22 mouse cellular contexts compared by ENCODE assay signal in the genomic region with DNA sequence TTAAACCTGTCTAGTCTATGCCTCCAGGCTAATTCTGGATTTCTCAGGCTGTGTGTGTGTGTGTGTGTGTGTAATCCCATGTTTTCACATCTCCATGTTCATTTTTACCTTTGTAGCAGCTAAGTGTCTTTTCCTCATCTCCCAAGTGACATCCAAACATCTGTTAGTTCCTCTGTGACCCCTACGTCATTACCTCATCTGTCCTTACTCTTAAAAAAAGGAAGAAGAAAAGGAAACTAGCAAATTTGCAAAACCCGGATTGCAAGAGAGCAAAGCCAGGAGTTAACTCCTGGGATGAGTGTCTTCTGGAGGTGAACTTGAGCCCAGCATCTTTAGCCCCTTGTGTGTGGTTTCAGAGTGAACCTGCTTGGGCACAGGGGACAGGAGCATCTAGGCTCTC. TPM values are rescaled to one million over a fixed set of nuclear protein-coding genes. Genes with fewer than 3 reads are reported as not detected.
DNase-seq lines count a peak whose midpoint lies in the region; ATAC-seq and TF ChIP-seq lines count a peak whose summit lies in the region.
"Had no signal": no experiment of that assay in that cellular context is flagged by ENCODE, and none has a peak within 500 bp of the region (broad histone marks: within the 10 kb centered on the region; RNA-seq: fewer than 3 reads in every experiment).

No protein-coding gene starts in this region.

- TF ChIP-seq POLR2A in ES-Bruce4 (IDR thresholded peaks at IDR 0.05; ENCODE audit: insufficient read depth, low read length) = no peak
- no peak for TF ChIP-seq POLR2A in bone marrow macrophage, adult 2 months (IDR thresholded peaks at IDR 0.05; ENCODE audit: borderline replicate concordance, low read depth, low read length)

- H3K27ac ChIP-seq in hindbrain, embryonic 15.5 days (replicated peaks) = 0 out of 2 replicates have a peak overlapping the region, but pooled peaks have one; percentile 12
- H3K27ac ChIP-seq in hindbrain, embryonic 10.5 days = no peak overlapping the region
- H3K27ac ChIP-seq in ES-Bruce4 (ENCODE audit: insufficient read depth, low read length) (peak overlapping the region; percentile 4; the same call in 1 of the 2 replicates), macrophage (0 out of 2 replicates have a peak overlapping the region, but pooled peaks have one; percentile 24)
- H3K27ac ChIP-seq in bone marrow macrophage, adult 2 months (ENCODE audit: insufficient read depth, low read depth, low read length) = 0 out of 2 replicates have a peak overlapping the region, but pooled peaks have one; percentile 3
- H3K27ac ChIP-seq in heart, embryonic 12.5 days (ENCODE audit: poor library complexity, severe bottlenecking) = no peak overlapping the region
- H3K27ac ChIP-seq: embryonic facial prominence, embryonic 15.5 days; forebrain, embryonic 10.5 days; heart, embryonic 13.5 days had no signal

- TF ChIP-seq EP300 in ES-Bruce4 (IDR thresholded peaks at IDR 0.05; ENCODE audit: insufficient read depth, low read depth, low read length) = no peak

- H3K79me2 ChIP-seq in macrophage (ENCODE audit: inconsistent target) = no peaks in the 10 kb centered on the region

- no peaks in the 10 kb centered on the region for H3K27me3 ChIP-seq in hindbrain, embryonic 15.5 days
- no peaks in the 10 kb centered on the region for H3K27me3 ChIP-seq in hindbrain, embryonic 10.5 days (ENCODE audit: insufficient read depth, poor library complexity, severe bottlenecking)
- H3K27me3 ChIP-seq in ES-Bruce4 (ENCODE audit: control insufficient read depth, insufficient read depth, low read length, poor library complexity, severe bottlenecking) = no peaks in the 10 kb centered on the region
- H3K27me3 ChIP-seq in heart, embryonic 12.5 days (replicated peaks) = no peaks in the 10 kb centered on the region
- H3K27me3 ChIP-seq: embryonic facial prominence, embryonic 15.5 days; heart, embryonic 13.5 days had no signal

- no peaks in the 10 kb centered on the region for H3K9me3 ChIP-seq in hindbrain, embryonic 15.5 days
- H3K9me3 ChIP-seq in hindbrain, embryonic 10.5 days = no peaks in the 10 kb centered on the region
- H3K9me3 ChIP-seq in ES-Bruce4 (replicated peaks; ENCODE audit: control insufficient read depth, insufficient read depth, low read length, poor library complexity, severe bottlenecking) = no peaks in the 10 kb centered on the region
- no peaks in the 10 kb centered on the region for H3K9me3 ChIP-seq in heart, embryonic 12.5 days (replicated peaks)
- H3K9me3 ChIP-seq: embryonic facial prominence, embryonic 15.5 days; forebrain, embryonic 10.5 days; G1E; heart, embryonic 13.5 days had no signal

- H3K36me3 ChIP-seq in hindbrain, embryonic 15.5 days = peaks cover 30% of the 10 kb centered on the region
- H3K36me3 ChIP-seq in hindbrain, embryonic 10.5 days = peaks cover 37% of the 10 kb centered on the region
- H3K36me3 ChIP-seq in ES-Bruce4 (ENCODE audit: control insufficient read depth, insufficient read depth, low read length, poor library complexity, severe bottlenecking) (peaks cover 52% of the 10 kb centered on the region), macrophage (ENCODE audit: inconsistent target) (no peaks in the 10 kb centered on the region)
- no peaks in the 10 kb centered on the region for H3K36me3 ChIP-seq in heart, embryonic 12.5 days
- H3K36me3 ChIP-seq: G1E; heart, embryonic 13.5 days had no signal

- peaks cover 18% of the 10 kb centered on the region for H3K4me1 ChIP-seq in hindbrain, embryonic 15.5 days (replicated peaks)
- peaks cover 35% of the 10 kb centered on the region for H3K4me1 ChIP-seq in hindbrain, embryonic 10.5 days (replicated peaks)
- peaks cover 5% of the 10 kb centered on the region for H3K4me1 ChIP-seq in ES-Bruce4 (ENCODE audit: control insufficient read depth, insufficient read depth, low read length)
- peaks cover 26% of the 10 kb centered on the region for H3K4me1 ChIP-seq in bone marrow macrophage, adult 2 months (ENCODE audit: control insufficient read depth, insufficient read depth, low read length)
- peaks cover 12% of the 10 kb centered on the region for H3K4me1 ChIP-seq in heart, embryonic 12.5 days (replicated peaks)

- H3K4me3 ChIP-seq in hindbrain, embryonic 15.5 days = no peak overlapping the region
- H3K4me3 ChIP-seq in hindbrain, embryonic 10.5 days = no peak overlapping the region
- H3K4me3 ChIP-seq in ES-Bruce4 (ENCODE audit: low read depth, low read length) = no peak overlapping the region
- H3K4me3 ChIP-seq in bone marrow macrophage, adult 2 months (ENCODE audit: insufficient read depth, low read length) = no peak overlapping the region
- no peak overlapping the region for H3K4me3 ChIP-seq in macrophage (ENCODE audit: inconsistent target)
- no peak overlapping the region for H3K4me3 ChIP-seq in heart, embryonic 12.5 days
- H3K4me3 ChIP-seq: embryonic facial prominence, embryonic 15.5 days; erythroblast, embryonic 14.5 days; forebrain, embryonic 10.5 days; heart, embryonic 13.5 days had no signal

- no peak for ATAC-seq in hindbrain, embryonic 15.5 days (ENCODE audit: low FRiP score, low read depth)
- no peak for ATAC-seq in heart, embryonic 12.5 days (ENCODE audit: insufficient number of reproducible peaks, low FRiP score)
- ATAC-seq: forebrain, embryonic 14.5 days; inflammation-experienced regulatory T-cells, adult 6 months; intestine, postnatal 0 days had no signal

- DNase-seq in hindbrain, embryonic 10.5 days (ENCODE audit: low spot score) = no peak
- no peak for DNase-seq in adrenal gland, postnatal 36 days
- DNase-seq in cerebellum, postnatal 25 days = no peak
- DNase-seq: adrenal gland, adult 8-10 months; cerebellum, adult 18-20 months; cerebellum, adult 9-11 months; embryo, embryonic 11 days; gastrocnemius, postnatal 10 days; heart, postnatal 36 days had no signal

- WGBS in hindbrain, embryonic 15.5 days = 82% methylated on average over 2 of the region's 2 CpGs
- 82% methylated on average over 2 of the region's 2 CpGs for WGBS in hindbrain, embryonic 10.5 days
- WGBS in macrophage (ENCODE audit: missing documents) = 11% methylated on average over 2 of the region's 2 CpGs
- 73% methylated on average over 2 of the region's 2 CpGs for WGBS in heart, embryonic 12.5 days

- no peak overlapping the region for H3K4me2 ChIP-seq in hindbrain, embryonic 15.5 days
- H3K4me2 ChIP-seq in heart, embryonic 12.5 days = no peak overlapping the region
- H3K4me2 ChIP-seq: embryonic facial prominence, embryonic 15.5 days; heart, embryonic 13.5 days had no signal

- no peak for TF ChIP-seq CTCF in ES-Bruce4 (IDR thresholded peaks at IDR 0.05; ENCODE audit: low read depth, low read length)
- no peak for TF ChIP-seq CTCF in bone marrow macrophage, adult 2 months (IDR thresholded peaks at IDR 0.05; ENCODE audit: low read depth, low read length)

- no peak overlapping the region for H3K9ac ChIP-seq in hindbrain, embryonic 15.5 days
- H3K9ac ChIP-seq in ES-Bruce4 (ENCODE audit: low read depth, poor library complexity, severe bottlenecking) = no peak overlapping the region
- H3K9ac ChIP-seq in heart, embryonic 12.5 days = no peak overlapping the region
- H3K9ac ChIP-seq: embryonic facial prominence, embryonic 15.5 days; heart, embryonic 13.5 days had no signal

RNA-seq across cellular contexts. Expression of gene Gpt2, which starts 10.0 kb away (rescaled TPM):
- 57.2 and 60.1 TPM in 2 replicates for polyA plus RNA-seq in hindbrain, embryonic 15.5 days (2015; fragmentation: Nextera tagmentation; extraction: Ambion mirVana)
- polyA plus RNA-seq in hindbrain, embryonic 10.5 days (2016; fragmentation: Nextera tagmentation; extraction: Ambion mirVana) = 32.2 and 35.3 TPM in 2 replicates
- polyA plus RNA-seq in ES-Bruce4 (2011; ENCODE audit: insufficient read depth, insufficient read length, low read depth, missing spikeins) = 29.1 and 31.1 TPM in 2 replicates
- 6.1 and 7.4 TPM in 2 replicates for polyA plus RNA-seq in bone marrow macrophage, adult 2 months (2012; ENCODE audit: insufficient read depth, insufficient read length, missing spikeins)
- total RNA-seq in macrophage (2018; cell fraction: chromatin; rRNA removed) = 10 to 100 TPM in 5 of 26 experiments, 1 to 10 TPM in 21; 3.0 to 16.1 (median 7.1) TPM
- 1 to 10 TPM; 4.1 to 8.8 (median 5.9) TPM for total RNA-seq in macrophage (2018; cell fraction: cytosol; rRNA removed)
- 10 to 100 TPM in 2 of 26 experiments, 1 to 10 TPM in 24; 3.7 to 13.5 (median 6.0) TPM for total RNA-seq in macrophage (2018; cell fraction: nucleus; rRNA removed)
- polyA plus RNA-seq in macrophage (2018) = 4.7 to 7.9 TPM (median 5.4 TPM) in 3 replicates
- 100 to 1,000 TPM in 1 of 2 experiments, 10 to 100 TPM in 1; 65.0 to 339 TPM for total RNA-seq in adrenal gland, postnatal 36 days (2021)
- polyA plus RNA-seq in heart, embryonic 12.5 days (2016; fragmentation: Nextera tagmentation; extraction: Ambion mirVana) = 10.3 and 11.7 TPM in 2 replicates
- polyA plus RNA-seq: erythroblast, embryonic 14.5 days; G1E had no signal

RNA-seq across cellular contexts. Expression of gene Dnaja2, which starts 52.8 kb away (rescaled TPM):
- 167 and 168 TPM in 2 replicates for polyA plus RNA-seq in hindbrain, embryonic 15.5 days (2015; fragmentation: Nextera tagmentation; extraction: Ambion mirVana)
- polyA plus RNA-seq in hindbrain, embryonic 10.5 days (2016; fragmentation: Nextera tagmentation; extraction: Ambion mirVana) = 173 and 194 TPM in 2 replicates
- polyA plus RNA-seq in ES-Bruce4 (2011; ENCODE audit: insufficient read depth, insufficient read length, low read depth, missing spikeins) = 221 and 234 TPM in 2 replicates
- polyA plus RNA-seq in bone marrow macrophage, adult 2 months (2012; ENCODE audit: insufficient read depth, insufficient read length, missing spikeins) = 85.5 and 107 TPM in 2 replicates
- total RNA-seq in macrophage (2018; cell fraction: chromatin; rRNA removed) = 100 to 1,000 TPM in 8 of 26 experiments, 10 to 100 TPM in 18; 42.6 to 163 (median 81.1) TPM
- 100 to 1,000 TPM in 9 of 26 experiments, 10 to 100 TPM in 17; 74.5 to 151 (median 88.8) TPM for total RNA-seq in macrophage (2018; cell fraction: cytosol; rRNA removed)
- total RNA-seq in macrophage (2018; cell fraction: nucleus; rRNA removed) = 100 to 1,000 TPM in 6 of 26 experiments, 10 to 100 TPM in 20; 52.2 to 149 (median 82.3) TPM
- 79.8 to 164 TPM (median 104 TPM) in 3 replicates for polyA plus RNA-seq in macrophage (2018)
- total RNA-seq in adrenal gland, postnatal 36 days (2021) = 100 to 1,000 TPM; 174 to 175 TPM
- polyA plus RNA-seq in heart, embryonic 12.5 days (2016; fragmentation: Nextera tagmentation; extraction: Ambion mirVana) = 152 and 154 TPM in 2 replicates

Comparison
In these comparisons a context has a peak if more than half of its experiments do, and no peak if none do; other contexts are left out.
1. H3K27ac ChIP-seq: peak in hindbrain, embryonic 15.5 days (single experiment), ES-Bruce4 (single experiment), bone marrow macrophage, adult 2 months (single experiment) and macrophage (single experiment); none in hindbrain, embryonic 10.5 days (single experiment) and heart, embryonic 12.5 days (single experiment).